Mouse (Mus musculus): ENCODE results near the gene Ccdc33.

Ccdc33 gene

DNA sequence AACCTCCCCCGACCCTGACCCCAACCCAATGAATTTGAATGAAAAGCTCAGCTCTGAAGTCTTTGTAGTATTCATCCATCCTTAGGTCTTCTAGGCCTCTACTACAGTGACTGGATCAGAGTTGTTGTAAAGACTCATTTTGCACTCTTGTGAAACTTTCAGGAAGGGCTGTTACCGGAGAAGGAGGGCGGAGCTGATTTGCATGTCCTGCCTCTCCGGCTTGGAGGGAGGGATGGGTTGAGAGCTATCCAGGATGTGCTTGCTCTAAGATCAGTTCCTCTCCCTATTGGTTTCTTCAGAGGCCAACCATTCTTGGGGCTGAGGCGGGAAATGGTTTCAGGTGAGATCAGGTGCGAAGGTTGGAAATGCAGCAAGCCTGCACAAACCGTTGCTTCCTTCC lies 107.6 kb downstream of the Ccdc33 start:
- DNase-seq (ENCODE audit: low spot score) = no peak

DNA sequence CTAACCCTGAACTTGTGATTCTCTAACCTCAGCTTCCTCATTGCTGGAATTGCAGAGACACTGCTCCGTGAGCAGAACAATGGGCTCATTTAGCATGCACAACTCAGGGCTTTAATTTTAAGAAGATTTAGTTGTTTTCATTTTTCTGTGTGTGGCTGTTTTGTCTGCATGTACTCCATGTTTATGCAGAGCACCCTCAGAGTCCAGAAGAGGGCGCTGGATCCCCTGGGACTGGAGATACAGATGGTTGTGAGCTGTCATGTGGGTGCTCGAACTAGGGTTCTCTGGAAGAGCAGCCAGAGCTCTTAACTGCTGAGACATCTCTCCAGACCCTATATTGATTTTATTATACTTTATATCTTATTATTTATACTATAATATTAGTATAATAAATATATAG lies 109.0 kb downstream of the Ccdc33 start:
- no peak for DNase-seq (ENCODE audit: low spot score)

DNA sequence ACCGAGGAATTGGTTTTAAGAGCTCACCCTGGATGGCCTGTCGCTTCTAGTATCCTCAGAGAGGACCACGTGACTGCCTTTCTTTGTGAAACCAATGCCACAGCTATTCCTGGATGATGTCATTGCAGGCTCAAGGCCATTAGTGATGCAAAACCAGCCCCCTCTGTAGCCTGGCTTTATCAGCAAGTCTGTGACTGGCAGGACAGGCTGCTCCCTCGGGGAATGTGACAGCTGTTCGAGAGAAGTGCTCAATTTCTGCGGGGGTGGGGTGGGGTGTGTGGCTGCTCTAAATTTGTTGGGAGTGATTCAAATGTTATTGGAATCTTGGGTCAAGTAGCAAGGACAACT lies 109.6 kb downstream of the Ccdc33 start:
- no peak for DNase-seq (ENCODE audit: low spot score)

- no peak for DNase-seq (ENCODE audit: low spot score)
Observed at GRCm38 (mm10) chr9:58008336-58009014, 110.1 kb downstream of the Ccdc33 start.

DNA sequence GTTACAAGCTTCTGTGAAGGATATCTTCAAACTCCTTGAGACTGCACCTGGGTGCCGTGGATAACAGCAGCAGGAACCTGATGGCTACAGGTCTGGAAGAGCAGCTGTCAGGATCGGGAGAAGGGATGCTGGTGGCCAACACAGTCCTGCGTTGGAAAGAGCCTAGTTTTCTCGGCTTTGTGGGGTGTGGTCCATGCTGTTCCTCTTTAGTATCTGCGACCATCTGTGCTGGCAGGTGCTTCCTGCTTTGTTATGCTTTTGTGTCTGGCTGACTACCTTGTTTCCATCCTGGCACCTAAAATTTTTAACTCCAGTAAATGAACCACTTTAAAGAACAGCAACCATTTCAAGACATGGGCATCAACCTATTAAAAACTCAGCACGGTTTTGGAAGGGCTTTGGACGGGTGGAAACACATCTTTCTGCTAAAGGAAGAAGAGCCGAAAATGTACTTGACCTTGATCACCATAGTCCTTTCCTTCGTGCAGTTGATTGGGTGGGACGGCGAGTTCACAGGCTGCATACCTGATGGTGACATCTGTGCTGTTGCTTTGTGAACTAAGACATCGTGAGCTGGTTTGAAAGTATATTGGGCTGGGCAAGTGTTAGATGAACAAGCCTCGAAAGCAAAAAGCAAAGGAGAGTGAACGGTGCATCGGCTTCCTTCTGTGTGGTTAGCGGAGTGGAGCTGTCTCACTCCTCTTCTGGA lies 112.7 kb downstream of the Ccdc33 start, which contains the start of gene Cyp11a1:
Cyp11a1 (plus strand) TSS at position 659 of the 709 bp plus-strand sequence.
- DNase-seq (ENCODE audit: low spot score) = no peak

DNA sequence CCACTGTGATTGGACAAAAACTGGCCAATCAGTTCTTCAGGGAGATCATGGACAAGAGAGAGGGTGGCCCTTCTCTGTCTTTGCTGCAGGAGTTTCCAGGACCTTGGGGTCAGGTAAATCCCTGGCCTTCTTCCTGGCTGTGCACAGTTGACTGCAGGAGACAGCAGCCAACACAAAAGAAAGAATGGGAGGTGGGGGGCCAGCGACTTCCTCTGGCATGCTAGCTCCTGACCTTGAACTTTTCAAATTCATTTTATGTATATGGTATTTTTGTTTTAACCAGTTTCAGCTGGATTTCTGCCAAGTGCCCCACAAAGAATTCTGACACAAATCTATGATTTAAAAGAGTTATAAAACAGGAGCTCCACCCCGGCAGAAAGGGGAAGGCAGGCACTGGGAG lies 115.4 kb downstream of the Ccdc33 start:
- DNase-seq (ENCODE audit: low spot score) = no peak

DNA sequence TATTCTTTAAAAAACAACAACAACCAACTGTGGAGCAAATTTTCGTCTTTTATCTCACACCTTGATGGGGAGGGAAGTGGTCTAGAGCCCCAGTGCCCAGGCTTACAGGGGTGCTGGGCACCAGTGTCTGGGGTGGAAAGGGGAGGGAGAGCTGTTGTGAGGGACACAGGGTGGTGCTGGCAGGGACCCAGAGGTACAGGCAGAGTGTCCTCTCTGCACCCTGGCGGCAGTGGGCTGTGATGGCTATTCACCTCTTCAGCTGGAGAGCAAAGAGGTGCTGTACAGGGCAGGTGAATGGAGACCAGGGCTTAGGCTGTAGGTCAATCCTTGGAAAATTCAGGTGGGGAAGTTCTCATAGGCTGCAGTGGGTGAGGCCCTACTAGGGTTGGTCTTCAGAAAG lies 118.9 kb downstream of the Ccdc33 start:
- DNase-seq (ENCODE audit: low spot score) = no peak

GRCm38 (mm10) chr9:57998685-57999084 lies 119.9 kb downstream of the Ccdc33 start:
- no peak for DNase-seq (ENCODE audit: low spot score)

DNA sequence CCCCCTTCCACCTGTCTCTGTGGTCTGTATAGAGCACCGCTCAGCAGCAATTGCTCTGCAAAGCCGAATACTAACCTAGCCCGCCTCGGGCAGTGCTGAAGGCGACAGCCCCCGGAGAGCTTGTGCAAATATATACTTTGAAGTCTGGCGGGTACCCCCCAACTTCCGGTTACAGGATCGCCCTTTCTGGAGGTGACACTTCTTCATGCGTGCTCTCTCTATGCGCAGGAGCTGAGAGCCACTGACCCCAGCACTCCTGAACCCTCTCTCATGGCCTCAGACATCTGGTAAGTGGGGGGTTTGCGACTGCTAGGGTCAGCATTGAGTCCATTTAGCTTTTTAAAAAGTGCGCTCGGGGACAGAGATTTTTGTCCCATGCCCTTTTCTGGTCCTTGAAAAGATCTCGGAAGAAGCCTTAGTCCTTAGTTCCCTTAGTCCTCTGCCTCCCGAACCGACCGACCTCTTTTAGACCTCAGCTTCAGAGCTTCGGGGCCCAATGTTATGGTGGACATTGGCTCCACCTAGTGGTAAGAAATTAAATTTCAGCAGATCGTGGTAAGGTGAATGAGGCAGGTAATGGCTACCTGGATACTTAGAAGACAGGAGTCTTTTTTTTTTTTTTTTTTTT lies 120.5 kb downstream of the Ccdc33 start:
- no peak for DNase-seq (ENCODE audit: low spot score)

DNA sequence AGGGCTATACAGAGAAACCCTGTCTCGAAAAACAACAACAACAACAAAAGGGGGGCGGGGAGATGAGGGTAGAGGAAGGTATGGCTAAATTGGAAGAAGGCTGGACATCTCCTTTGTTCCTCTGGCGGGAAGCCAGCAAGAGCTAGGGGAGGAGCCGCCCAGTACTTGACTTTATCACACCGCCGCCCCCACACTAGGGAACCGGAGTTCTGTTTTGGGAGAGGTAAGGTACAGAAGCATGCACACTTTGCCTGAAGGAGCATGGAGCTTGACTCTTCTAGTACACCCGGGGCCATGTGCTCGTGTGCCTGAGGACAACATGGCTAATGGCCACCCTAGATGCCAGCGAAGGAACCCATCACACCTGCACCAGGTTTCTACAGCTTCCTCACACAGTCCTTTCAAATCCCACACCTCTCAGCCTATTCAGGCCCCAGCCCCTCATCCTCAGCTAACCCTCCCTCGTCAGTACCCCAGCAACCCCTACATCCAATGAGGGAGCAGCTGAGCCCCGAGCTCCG lies 121.1 kb downstream of the Ccdc33 start:
- DNase-seq (ENCODE audit: low spot score) = no peak

- DNase-seq (ENCODE audit: low spot score) = no peak
Observed at GRCm38 (mm10) chr9:57995282-57995681, 123.3 kb downstream of the Ccdc33 start.

DNA sequence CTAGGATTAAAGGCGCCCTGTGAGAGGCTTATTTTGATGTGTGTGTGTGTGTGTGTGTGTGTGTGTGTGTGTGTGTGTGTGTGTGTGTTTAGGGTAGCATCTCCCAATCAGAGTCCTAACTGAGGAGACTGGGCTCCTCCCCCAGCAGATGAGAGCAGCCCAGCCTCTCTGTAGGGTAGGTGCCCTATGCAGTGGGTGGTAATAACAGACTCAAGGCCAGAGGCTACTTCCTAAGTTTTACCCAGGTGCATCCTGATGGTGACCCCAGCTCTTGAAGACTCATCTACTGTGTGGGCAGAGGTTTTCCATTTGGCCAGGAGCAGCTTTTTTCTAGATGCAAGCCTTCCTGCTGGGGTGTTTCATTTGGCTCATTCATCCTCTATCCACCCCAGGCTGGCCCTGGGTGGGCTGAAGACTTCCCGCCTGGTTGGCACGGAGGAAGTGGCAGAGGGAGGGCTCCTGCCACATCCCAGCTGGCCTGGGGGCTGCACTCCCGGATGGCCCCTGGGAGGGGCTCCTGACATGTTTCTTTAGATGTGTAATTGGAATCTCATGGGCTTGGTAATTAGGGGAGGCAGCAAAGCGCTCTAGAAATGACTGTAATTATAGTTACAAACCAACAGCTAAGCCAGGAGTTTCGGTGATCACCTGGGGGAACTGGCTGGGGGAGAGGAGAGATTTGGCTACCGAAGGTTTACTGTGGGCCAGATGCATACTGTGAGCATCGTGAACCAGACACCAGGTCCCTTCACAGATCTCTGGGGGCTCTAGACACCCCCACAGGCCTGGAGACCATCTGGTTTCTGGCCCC lies 125.6 kb downstream of the Ccdc33 start:
- DNase-seq (ENCODE audit: low spot score) = no peak

DNA sequence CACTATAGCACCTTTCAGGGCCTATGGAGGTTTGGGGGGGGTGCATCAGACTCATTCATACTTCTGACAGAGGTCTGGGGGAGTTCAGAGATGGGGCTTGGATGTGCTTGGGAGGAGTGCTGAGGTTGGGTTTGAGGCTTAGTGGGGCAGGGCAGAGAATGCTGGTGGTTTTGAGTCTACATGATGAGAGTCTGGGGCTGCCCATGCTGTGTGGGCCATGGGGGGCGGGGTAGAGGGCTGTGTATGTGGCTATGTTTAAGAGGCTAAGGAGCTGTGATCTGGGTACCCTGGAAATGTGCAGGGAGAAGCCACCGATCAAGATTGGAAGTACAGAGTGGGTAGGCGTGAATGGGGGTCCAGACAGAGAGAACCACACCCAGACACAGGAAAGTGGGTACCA lies 126.6 kb downstream of the Ccdc33 start:
- no peak for DNase-seq (ENCODE audit: low spot score)

GRCm38 (mm10) chr9:57990438-57991110 lies 128.0 kb downstream of the Ccdc33 start:
- no peak for DNase-seq (ENCODE audit: low spot score)

DNA sequence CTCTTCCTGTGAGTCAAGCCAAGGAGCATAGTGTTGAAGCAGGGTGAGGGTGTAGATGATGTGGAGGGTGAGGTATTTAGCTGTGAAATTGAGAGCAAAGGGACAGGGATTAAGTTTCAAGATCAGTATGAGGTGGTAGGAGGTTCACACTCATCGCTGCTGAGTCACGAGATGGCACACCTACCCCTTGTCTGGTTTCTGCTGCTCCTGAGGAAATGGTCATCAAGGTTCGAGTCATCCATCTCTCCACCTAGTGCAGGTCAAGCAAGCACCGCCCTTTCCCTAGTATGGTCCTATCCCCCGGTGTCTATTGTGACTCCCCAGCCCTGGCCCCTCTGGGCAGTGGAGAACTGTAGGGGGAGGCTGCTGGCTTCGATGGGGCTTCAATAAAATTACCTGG lies 129.3 kb downstream of the Ccdc33 start:
- DNase-seq (ENCODE audit: low spot score) = no peak

GRCm38 (mm10) chr9:57988098-57988497 lies 130.5 kb downstream of the Ccdc33 start:
- DNase-seq (ENCODE audit: low spot score) = no peak

GRCm38 (mm10) chr9:57986293-57986692 lies 132.3 kb downstream of the Ccdc33 start:
- DNase-seq (ENCODE audit: low spot score) = no peak

DNA sequence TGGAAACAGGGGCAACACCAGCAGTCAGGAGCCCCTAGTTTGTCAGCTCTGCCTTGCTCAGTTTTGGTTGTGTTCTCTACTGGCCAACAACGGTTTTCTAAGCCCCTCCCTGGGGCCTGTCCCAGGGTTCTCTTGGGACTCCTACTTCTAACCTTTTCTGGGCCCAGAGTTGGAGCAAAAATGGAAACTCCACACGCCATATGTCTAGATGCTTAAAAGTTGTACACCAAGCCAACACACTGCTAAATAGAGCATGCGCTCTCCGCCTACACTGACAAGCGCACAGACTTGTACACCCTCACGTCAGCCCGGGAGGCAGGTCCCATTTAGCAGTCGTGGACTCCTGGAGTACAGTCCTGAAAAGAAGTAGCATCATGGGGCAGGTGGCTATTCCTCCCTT lies 133.3 kb downstream of the Ccdc33 start:
- no peak for DNase-seq (ENCODE audit: low spot score)

GRCm38 (mm10) chr9:57980570-57980969 lies 138.1 kb downstream of the Ccdc33 start:
- no peak for DNase-seq (ENCODE audit: low spot score)

DNA sequence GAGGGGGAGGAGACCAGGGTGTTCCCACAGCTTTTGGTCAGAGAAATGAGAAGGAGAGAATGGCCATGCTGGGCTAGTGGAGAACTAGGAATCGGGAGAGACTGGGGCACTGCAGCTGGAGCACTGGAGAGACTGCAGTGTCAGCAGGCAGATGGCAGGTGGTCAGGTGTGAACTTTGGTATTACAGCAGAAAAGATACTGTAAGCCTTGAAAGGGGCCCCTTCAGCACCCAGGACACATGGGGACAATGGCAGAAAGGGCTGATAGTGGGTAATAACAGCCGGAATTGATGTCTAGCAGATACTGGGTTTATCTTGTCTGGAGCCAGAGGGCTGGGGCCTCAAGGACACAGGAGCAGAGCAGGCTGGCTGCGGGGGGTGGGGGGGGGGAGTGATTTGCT lies 139.8 kb downstream of the Ccdc33 start:
- DNase-seq (ENCODE audit: low spot score) = no peak
